Mouse (Mus musculus) CH12.LX (cell line): Measurements from ENCODE around the gene Ermp1. TPM values are rescaled to one million over a fixed set of nuclear protein-coding genes. Genes with fewer than 3 reads are reported as not detected.

Source experiments
- DNase-seq: peaks from one replicate; pipeline ENCODE4 v3.0.0-alpha.2; 2013; ENCODE audit errors: extremely low read depth
- H3K27ac ChIP-seq: 2 replicates; pipeline ENCODE4 v1.5.1; 2012; ENCODE audit warnings: low read depth, mild to moderate bottlenecking, control low read depth, moderate library complexity; ENCODE audit not compliant: insufficient read depth
- H3K27me3 ChIP-seq: replicated peaks from 2 replicates; pipeline ENCODE3; 2012; ENCODE audit warnings: inconsistent platforms
- H3K36me3 ChIP-seq, 2 experiments: replicated peaks in 1 of 2; 2 replicates each; pipeline versions ENCODE3 to v1.6.1; 2012; ENCODE audit warnings: inconsistent platforms in 1 of 2, low read length in 1 of 2, mild to moderate bottlenecking in 1 of 2, mixed read lengths in 1 of 2, moderate library complexity in 1 of 2; ENCODE audit not compliant: control insufficient read depth in 1 of 2, insufficient read depth in 1 of 2
- H3K4me1 ChIP-seq, 2 experiments: 2 replicates each; pipeline ENCODE4 v1.6.1; 2012; ENCODE audit warnings: inconsistent platforms in 1 of 2, moderate library complexity in 1 of 2; ENCODE audit not compliant: insufficient read depth in 2 of 2, control insufficient read depth in 1 of 2
- H3K4me2 ChIP-seq: 2 replicates; pipeline ENCODE4 v1.6.1; 2012; ENCODE audit warnings: low read depth, mild to moderate bottlenecking, control low read depth; ENCODE audit not compliant: poor library complexity, insufficient read depth, severe bottlenecking
- H3K4me3 ChIP-seq, 3 experiments: fragments of 150-350 bp in 1 of 3; sonication (generic) in 1 of 3; replicated peaks in 1 of 3; 2 replicates each; pipeline versions ENCODE3 to v1.5.1; 2011 to 2012; ENCODE audit warnings: low read depth in 2 of 3, low read length in 2 of 3, mild to moderate bottlenecking in 2 of 3, moderate library complexity in 2 of 3, control low read depth in 1 of 3, improper control_type of control experiment in 1 of 3, inconsistent platforms in 1 of 3, mixed read lengths in 1 of 3; ENCODE audit not compliant: poor library complexity in 1 of 3
- H3K79me2 ChIP-seq: replicated peaks from 2 replicates; pipeline ENCODE4 v1.6.1; 2012; ENCODE audit warnings: mild to moderate bottlenecking, moderate library complexity; ENCODE audit not compliant: control insufficient read depth, poor library complexity, insufficient read depth, severe bottlenecking; ENCODE audit errors: extremely low read depth
- H3K9ac ChIP-seq: 2 replicates; pipeline ENCODE4 v1.6.1; 2012; ENCODE audit warnings: low read depth, mild to moderate bottlenecking, control low read depth, moderate library complexity; ENCODE audit not compliant: insufficient read depth
- H3K9me3 ChIP-seq: replicated peaks from 2 replicates; pipeline ENCODE3; 2012; ENCODE audit warnings: low read length, inconsistent platforms, mixed read lengths
- BHLHE40 ChIP-seq: IDR thresholded peaks from 2 replicates; pipeline ENCODE4 v1.6.1; 2011; ENCODE audit warnings: mild to moderate bottlenecking, low read depth, low read length, improper control_type of control experiment
- CHD1 ChIP-seq: IDR thresholded peaks from 2 replicates; pipeline ENCODE4 v1.6.1; 2012; ENCODE audit warnings: low read depth, low read length, improper control_type of control experiment, inconsistent platforms
- CHD2 ChIP-seq: IDR thresholded peaks from 2 replicates; pipeline ENCODE4 v1.6.1; 2011; ENCODE audit warnings: low read length, improper control_type of control experiment
- CTCF ChIP-seq, 2 experiments: IDR thresholded peaks in 1 of 2; conservative IDR thresholded peaks in 1 of 2; 2 replicates each; pipeline ENCODE4 v1.5.1; 2011 to 2012; ENCODE audit warnings: low read depth in 2 of 2, low read length in 2 of 2, improper control_type of control experiment in 1 of 2, inconsistent platforms in 1 of 2, mild to moderate bottlenecking in 1 of 2, moderate library complexity in 1 of 2
- E2F4 ChIP-seq: IDR thresholded peaks from 2 replicates; pipeline ENCODE4 v1.6.1; 2011; ENCODE audit warnings: low read depth, low read length, improper control_type of control experiment; ENCODE audit not compliant: insufficient replicate concordance
- ELF1 ChIP-seq: IDR thresholded peaks from 2 replicates; pipeline ENCODE4 v1.6.1; 2014; ENCODE audit warnings: low read depth, mild to moderate bottlenecking, inconsistent platforms, low read length, improper control_type of control experiment
- EP300 ChIP-seq: IDR thresholded peaks from 2 replicates; pipeline ENCODE4 v1.6.1; 2011; ENCODE audit warnings: low read length, improper control_type of control experiment
- GABPA ChIP-seq: IDR thresholded peaks from 2 replicates; pipeline ENCODE4 v1.6.1; 2012; ENCODE audit warnings: low read depth, low read length, improper control_type of control experiment, inconsistent platforms; ENCODE audit not compliant: insufficient replicate concordance
- HCFC1 ChIP-seq: IDR thresholded peaks from 2 replicates; pipeline ENCODE4 v1.6.1; 2012; ENCODE audit warnings: low read depth, mild to moderate bottlenecking, inconsistent platforms, low read length, improper control_type of control experiment
- IRF4 ChIP-seq: IDR thresholded peaks from 2 replicates; pipeline ENCODE4 v1.6.1; 2014; ENCODE audit warnings: low read depth, mild to moderate bottlenecking, inconsistent platforms, low read length, improper control_type of control experiment
- JUN ChIP-seq: IDR thresholded peaks from 2 replicates; pipeline ENCODE4 v1.6.1; 2011; ENCODE audit warnings: low read depth, mild to moderate bottlenecking, low read length, improper control_type of control experiment, moderate library complexity; ENCODE audit not compliant: insufficient read depth
- JUND ChIP-seq: conservative IDR thresholded peaks from 2 replicates; pipeline ENCODE4 v1.6.1; 2011; ENCODE audit warnings: low read depth, low read length, improper control_type of control experiment
- KAT2A ChIP-seq: IDR thresholded peaks from 2 replicates; pipeline ENCODE4 v1.6.1; 2012; ENCODE audit warnings: low read length, improper control_type of control experiment, inconsistent platforms; ENCODE audit not compliant: insufficient replicate concordance
- MAFK ChIP-seq: IDR thresholded peaks from 2 replicates; pipeline ENCODE4 v1.6.1; 2011; ENCODE audit warnings: low read length, improper control_type of control experiment; ENCODE audit not compliant: insufficient replicate concordance
- MAX ChIP-seq: IDR thresholded peaks from 2 replicates; pipeline ENCODE4 v1.6.1; 2011; ENCODE audit warnings: low read length, improper control_type of control experiment
- MAZ ChIP-seq: IDR thresholded peaks from 2 replicates; pipeline ENCODE4 v1.6.1; 2012; ENCODE audit warnings: low read depth, mild to moderate bottlenecking, inconsistent platforms, low read length, improper control_type of control experiment, moderate library complexity
- MXI1 ChIP-seq: IDR thresholded peaks from 2 replicates; pipeline ENCODE4 v1.6.1; 2011; ENCODE audit warnings: mild to moderate bottlenecking, low read depth, low read length, improper control_type of control experiment
- NELFE ChIP-seq: IDR thresholded peaks from 2 replicates; pipeline ENCODE4 v1.6.1; 2011; ENCODE audit warnings: low read depth, low read length, improper control_type of control experiment
- NRF1 ChIP-seq: IDR thresholded peaks from 2 replicates; pipeline ENCODE4 v1.6.1; 2014; ENCODE audit warnings: low read depth, mild to moderate bottlenecking, inconsistent platforms, low read length, improper control_type of control experiment, moderate library complexity
- PAX5 ChIP-seq: IDR thresholded peaks from 2 replicates; pipeline ENCODE4 v1.6.1; 2012; ENCODE audit warnings: low read length, inconsistent platforms, mixed read lengths
- POLR2AphosphoS2 ChIP-seq: IDR thresholded peaks from 2 replicates; pipeline ENCODE4 v1.6.1; 2011; ENCODE audit warnings: low read depth, low read length, improper control_type of control experiment
- RCOR1 ChIP-seq: conservative IDR thresholded peaks from 2 replicates; pipeline ENCODE4 v1.6.1; 2012; ENCODE audit warnings: low read depth, mild to moderate bottlenecking, inconsistent platforms, low read length, improper control_type of control experiment
- SIN3A ChIP-seq: IDR thresholded peaks from 2 replicates; pipeline ENCODE4 v1.6.1; 2012; ENCODE audit warnings: low read length, improper control_type of control experiment, inconsistent platforms
- TBP ChIP-seq: conservative IDR thresholded peaks from 2 replicates; pipeline ENCODE4 v1.6.1; 2011; ENCODE audit warnings: low read depth, low read length, improper control_type of control experiment
- TCF12 ChIP-seq: IDR thresholded peaks from 2 replicates; pipeline ENCODE4 v1.6.1; 2014; ENCODE audit warnings: low read depth, mild to moderate bottlenecking, inconsistent platforms, low read length, improper control_type of control experiment
- USF1 ChIP-seq: IDR thresholded peaks from 2 replicates; pipeline ENCODE4 v1.6.1; 2014; ENCODE audit warnings: low read depth, mild to moderate bottlenecking, inconsistent platforms, low read length, improper control_type of control experiment
- USF2 ChIP-seq: conservative IDR thresholded peaks from 2 replicates; pipeline ENCODE4 v1.6.1; 2011; ENCODE audit warnings: low read depth, low read length, improper control_type of control experiment
- ZC3H11A ChIP-seq: IDR thresholded peaks from 2 replicates; pipeline ENCODE4 v1.6.1; 2012; ENCODE audit warnings: low read depth, mild to moderate bottlenecking, inconsistent platforms, low read length, improper control_type of control experiment
- ZKSCAN1 ChIP-seq: IDR thresholded peaks from 2 replicates; pipeline ENCODE4 v1.6.1; 2012; ENCODE audit warnings: low read depth, inconsistent platforms, low read length, improper control_type of control experiment, borderline replicate concordance
- dilution Hi-C: fragments of 300-500 bp; cut with MboI; formaldehyde crosslinking; loops from 2 replicates; pipeline ENCODE4 v1.14.3; 2020; ENCODE audit warnings: low sequenced_read_pairs; ENCODE audit not compliant: extremely low pct_unique_long_range_greater_than_20kb, extremely low pct_ligation_motif_present
- in situ Hi-C: fragments of 300-500 bp; cut with MboI; formaldehyde crosslinking; loops from 3 replicates; pipeline ENCODE4 v1.14.3; 2019; ENCODE audit warnings: low sequenced_read_pairs, low pct_ligation_motif_present, low pct_unique_long_range_greater_than_20kb, mixed read lengths
- polyA plus RNA-seq: library from polyadenylated mRNA; unstranded; fragments of >175 nt; gene quantifications from 2 replicates; pipeline ENCODE4 v1.2.1, GENCODE M21; 2012; ENCODE audit warnings: low read depth; ENCODE audit not compliant: insufficient read length
- total RNA-seq, 2 experiments: library from RNA; depleted of rRNA; stranded (reverse); fragments of 300-350 nt in 1 of 2; fragments of >200 nt in 1 of 2; gene quantifications; 2 replicates each; pipeline ENCODE4 v1.2.3; 2012 to 2014

Gene Ermp1
- total and polyA plus RNA-seq, 3 experiments: 22.7 to 32.9 (median 27.6) TPM

GRCm38 (mm10) chr19:29666965-29667594, 18.9 kb upstream of the Ermp1 start:
- Histone ChIP-seq H3K27ac (no peak overlapping the region), H3K4me2 (no peak overlapping the region), H3K4me1 (peaks cover 4 to 6% of the 10 kb centered on the region in 2 experiments; a peak in 3 of 4 replicates), H3K79me2 (no peaks in the 10 kb centered on the region), H3K36me3 (no peaks in the 10 kb centered on the region), H3K4me3 (no peak overlapping the region), H3K9ac (no peak overlapping the region)
- TF ChIP-seq USF1 (no peak), ELF1 (no peak), MAX (no peak), USF2 (no peak), E2F4 (no peak), MAZ (no peak), ZKSCAN1 (no peak), TBP (no peak), JUN (no peak), NRF1 (no peak), TCF12 (no peak), EP300 (no peak), CTCF (conservative IDR thresholded peaks at IDR 0.05 in 1 of 2, IDR thresholded peaks at IDR 0.05 in 1 of 2; ENCODE audit: low read depth in 2 of 2, low read length in 2 of 2) (no peak), IRF4 (no peak), HCFC1 (no peak), MXI1 (no peak), CHD2 (no peak), BHLHE40 (no peak), MAFK (no peak)
- TF ChIP-seq, all 38 proteins: peak for 0
- Histone ChIP-seq H3K27me3 (no peaks in the 10 kb centered on the region), H3K9me3 (no peaks in the 10 kb centered on the region)
- DNase-seq: no peak
- dilution Hi-C loops (no loop called here), in situ Hi-C loops (no loop called here)

- H3K36me3 ChIP-seq: no peaks in the 10 kb centered on the region
- no peaks in the 10 kb centered on the region for H3K27me3 ChIP-seq
- peaks cover 4 to 6% of the 10 kb centered on the region in 2 experiments; a peak in 3 of 4 replicates for H3K4me1 ChIP-seq
- dilution Hi-C loops: no loop called here
- H3K79me2 ChIP-seq: no peaks in the 10 kb centered on the region
- in situ Hi-C loops: no loop called here
- no peak for DNase-seq
- no peak overlapping the region for H3K4me3 ChIP-seq
- no peak for TF ChIP-seq POLR2AphosphoS2
- no peak for TF ChIP-seq KAT2A
- TF ChIP-seq CHD1: no peak
- TF ChIP-seq ZC3H11A: no peak
- TF ChIP-seq NRF1: no peak
- TF ChIP-seq TCF12: no peak
- no peak for TF ChIP-seq MAZ
- TF ChIP-seq TBP: no peak
- no peak for TF ChIP-seq JUND
- TF ChIP-seq CTCF (conservative IDR thresholded peaks at IDR 0.05 in 1 of 2, IDR thresholded peaks at IDR 0.05 in 1 of 2; ENCODE audit: low read depth in 2 of 2, low read length in 2 of 2): no peak
- TF ChIP-seq GABPA: no peak
- no peak for TF ChIP-seq NELFE
- TF ChIP-seq PAX5: no peak
- TF ChIP-seq SIN3A: no peak
- no peak for TF ChIP-seq RCOR1
- TF ChIP-seq, all 38 proteins: peak for 0
- Histone ChIP-seq H3K27ac (no peak overlapping the region), H3K4me2 (no peak overlapping the region), H3K9ac (no peak overlapping the region), H3K9me3 (no peaks in the 10 kb centered on the region)
These were observed 17.9 kb upstream of the Ermp1 start for GRCm38 (mm10) chr19:29666164-29666563.
